Mouse (Mus musculus) small intestine, adult 2 months (tissue): ENCODE data around the gene Ube2l3.

Source experiments
- CTCF ChIP-seq: fragments of 200-500 bp; IDR thresholded peaks from 2 replicates; pipeline ENCODE4 v1.5.1; 2012; ENCODE audit warnings: low read depth, mild to moderate bottlenecking, control low read depth, inconsistent platforms, low read length, moderate library complexity, mixed read lengths; ENCODE audit not compliant: insufficient replicate concordance, insufficient read length; ENCODE audit errors: extremely low read depth
- POLR2A ChIP-seq: fragments of 200-500 bp; IDR thresholded peaks from 2 replicates; pipeline ENCODE4 v1.6.1; 2012; ENCODE audit warnings: low read depth, mild to moderate bottlenecking, control low read depth, inconsistent platforms, low read length, moderate library complexity

- TF ChIP-seq CTCF = no peak
- TF ChIP-seq POLR2A = no peak
Observed at GRCm38 (mm10) chr16:17168049-17168448, 34.4 kb downstream of the Ube2l3 start.
